Mouse (Mus musculus) heart, embryonic 11.5 days (tissue): ENCODE measurements at regions not wholly inside any gene's neighbourhood (a gene's known extent, or its start where the extent isn't known, plus 50 kb on each side); places are given as distances from the start of the nearest gene placed in this dataset.

Source experiments
- ATAC-seq: fragments of 200-750 bp; cut with Nextera tagmentation; replicated peaks from 2 replicates; pipeline ENCODE4 v1.8.0; 2017; ENCODE audit warnings: moderate library complexity; ENCODE audit not compliant: insufficient number of reproducible peaks, low FRiP score, low TSS enrichment
- H3K27ac ChIP-seq: fragments of 300-500 bp; sonication (generic); 2 replicates; pipeline ENCODE4 v1.5.1; 2014; ENCODE audit warnings: mild to moderate bottlenecking, low read depth, low read length
- H3K27me3 ChIP-seq: fragments of 300-500 bp; sonication (generic); 2 replicates; pipeline ENCODE4 v1.6.1; 2014; ENCODE audit warnings: mild to moderate bottlenecking, low read length, mixed read lengths; ENCODE audit not compliant: control insufficient read depth, insufficient read depth
- H3K36me3 ChIP-seq: fragments of 300-500 bp; sonication (generic); 2 replicates; pipeline ENCODE4 v1.6.1; 2014; ENCODE audit warnings: mild to moderate bottlenecking, low read length, moderate library complexity, mixed read lengths; ENCODE audit not compliant: control insufficient read depth, insufficient read depth
- H3K4me1 ChIP-seq: fragments of 300-500 bp; sonication (generic); 2 replicates; pipeline ENCODE4 v1.6.1; 2014; ENCODE audit warnings: low read length; ENCODE audit not compliant: control insufficient read depth, insufficient read depth
- H3K4me2 ChIP-seq: fragments of 300-500 bp; sonication (generic); 2 replicates; pipeline ENCODE4 v1.6.1; 2014; ENCODE audit warnings: mild to moderate bottlenecking, moderate library complexity
- H3K4me3 ChIP-seq: fragments of 300-500 bp; sonication (generic); 2 replicates; pipeline ENCODE4 v1.5.1; 2014; ENCODE audit warnings: low read depth, low read length
- H3K9ac ChIP-seq: fragments of 300-500 bp; sonication (generic); 2 replicates; pipeline ENCODE4 v1.6.1; 2014; ENCODE audit warnings: mild to moderate bottlenecking, low read depth, low read length, moderate library complexity
- H3K9me3 ChIP-seq: fragments of 300-500 bp; sonication (generic); replicated peaks from 2 replicates; pipeline ENCODE4 v1.6.1; 2016; ENCODE audit warnings: low read length; ENCODE audit not compliant: control insufficient read depth
- WGBS: fragments of 180-500 bp; shearing (Covaris S2); extraction: QIAGEN DNeasy Blood & Tissue Kit; methylation state at CpG from one replicate; pipeline ENCODE4 v1.1.7; 2014; ENCODE audit not compliant: insufficient replicate concordance; 5-methylcytosine and 5-hydroxymethylcytosine counted together

- no peak for ATAC-seq
- Histone ChIP-seq H3K9ac (no peak overlapping the region), H3K4me3 (no peak overlapping the region), H3K4me1 (no peaks in the 10 kb centered on the region), H3K9me3 (no peaks in the 10 kb centered on the region), H3K4me2 (no peak overlapping the region), H3K36me3 (no peaks in the 10 kb centered on the region), H3K27me3 (no peaks in the 10 kb centered on the region), H3K27ac (no peak overlapping the region)
- 64% methylated on average over 7 of the region's 7 CpGs for WGBS
Observed at GRCm38 (mm10) chr4:152724741-152725140, 247.1 kb upstream of the Kcnab2 start.

DNA sequence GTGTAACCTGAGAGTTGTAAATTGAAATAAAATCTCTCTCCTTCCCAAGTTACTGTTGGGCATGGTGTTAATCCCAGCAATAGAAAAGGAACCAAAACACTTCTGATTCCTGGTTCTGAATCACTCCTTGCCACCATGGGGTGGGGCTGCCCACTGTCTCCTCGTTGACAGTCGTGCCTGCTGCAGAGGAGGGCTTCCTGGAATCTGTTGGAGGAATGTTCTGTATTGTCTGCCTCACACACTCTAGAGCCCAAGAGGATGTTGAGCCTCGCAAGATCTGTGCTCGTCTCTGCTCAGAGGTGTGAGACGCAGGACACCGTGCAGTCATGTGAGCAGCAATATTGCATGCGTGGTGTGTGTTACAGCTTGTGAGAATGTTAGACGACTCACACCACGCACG, 246.4 kb upstream of the Kcnab2 start:
- Histone ChIP-seq H3K27me3 (no peaks in the 10 kb centered on the region), H3K4me2 (no peak overlapping the region), H3K4me3 (no peak overlapping the region), H3K9me3 (no peaks in the 10 kb centered on the region), H3K36me3 (no peaks in the 10 kb centered on the region), H3K9ac (no peak overlapping the region), H3K4me1 (no peaks in the 10 kb centered on the region), H3K27ac (no peak overlapping the region)
- 65% methylated on average over 10 of the region's 10 CpGs for WGBS
- ATAC-seq = no peak

GRCm38 (mm10) chr4:152720528-152720927, 242.9 kb upstream of the Kcnab2 start:
- no peak overlapping the region for H3K27ac ChIP-seq
- H3K36me3 ChIP-seq = no peaks in the 10 kb centered on the region
- no peaks in the 10 kb centered on the region for H3K4me1 ChIP-seq
- H3K27me3 ChIP-seq = no peaks in the 10 kb centered on the region
- no peaks in the 10 kb centered on the region for H3K9me3 ChIP-seq
- H3K9ac ChIP-seq = no peak overlapping the region
- 72% methylated on average over 8 of the region's 8 CpGs for WGBS
- ATAC-seq = no peak
- no peak overlapping the region for H3K4me3 ChIP-seq
- no peak overlapping the region for H3K4me2 ChIP-seq

- no peaks in the 10 kb centered on the region for H3K36me3 ChIP-seq
- WGBS = 82% methylated on average over 15 of the region's 15 CpGs
- ATAC-seq = no peak
- no peaks in the 10 kb centered on the region for H3K9me3 ChIP-seq
- no peaks in the 10 kb centered on the region for H3K27me3 ChIP-seq
- H3K4me2 ChIP-seq = no peak overlapping the region
- no peak overlapping the region for H3K27ac ChIP-seq
- no peaks in the 10 kb centered on the region for H3K4me1 ChIP-seq
- H3K9ac ChIP-seq = no peak overlapping the region
- H3K4me3 ChIP-seq = no peak overlapping the region
Observed at GRCm38 (mm10) chr4:152719416-152720127, 241.9 kb upstream of the Kcnab2 start.

DNA sequence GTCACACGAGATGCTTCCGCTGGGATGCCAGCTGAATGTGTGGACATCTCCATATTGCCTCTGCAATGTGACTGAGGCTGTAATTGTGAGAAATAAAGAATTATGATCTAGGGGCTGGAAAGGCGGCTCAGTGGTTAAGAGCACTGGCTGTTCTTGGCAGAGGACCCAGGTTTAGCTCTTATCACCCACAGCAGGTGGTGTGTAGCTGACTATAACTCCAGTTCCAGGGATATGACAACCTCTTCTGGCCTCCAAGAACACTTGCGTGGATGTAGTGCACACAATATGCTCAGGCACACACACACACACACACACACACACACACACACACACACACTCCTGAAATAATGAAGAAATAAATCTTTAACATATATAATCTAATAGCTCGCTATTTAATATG, 232.7 kb upstream of the Kcnab2 start:
- no peaks in the 10 kb centered on the region for H3K27me3 ChIP-seq
- 85% methylated on average over 5 of the region's 5 CpGs for WGBS
- H3K4me1 ChIP-seq = no peaks in the 10 kb centered on the region
- no peak overlapping the region for H3K4me3 ChIP-seq
- no peak overlapping the region for H3K9ac ChIP-seq
- H3K9me3 ChIP-seq = no peaks in the 10 kb centered on the region
- H3K4me2 ChIP-seq = no peak overlapping the region
- no peaks in the 10 kb centered on the region for H3K36me3 ChIP-seq
- H3K27ac ChIP-seq = no peak overlapping the region
- ATAC-seq = no peak

DNA sequence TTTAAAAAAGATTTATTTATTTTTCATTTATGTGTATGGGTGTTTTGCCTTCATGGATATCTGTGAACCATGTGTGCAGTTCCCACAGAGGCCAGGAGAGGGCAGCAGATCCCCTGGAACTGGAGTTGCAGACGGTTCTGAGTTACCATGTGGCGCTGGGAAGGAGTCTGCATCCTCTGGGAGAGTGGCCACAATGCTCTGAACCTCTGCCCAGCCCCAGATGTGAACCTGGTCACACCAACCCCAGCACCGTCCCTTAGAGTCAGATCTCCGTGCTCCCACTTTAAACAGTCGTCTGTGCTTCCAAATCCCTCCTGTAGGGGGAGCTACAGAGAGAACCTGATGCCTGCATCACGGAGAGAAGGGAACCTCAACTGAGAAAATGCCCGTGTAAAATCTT, 222.5 kb upstream of the Kcnab2 start:
- H3K36me3 ChIP-seq = no peaks in the 10 kb centered on the region
- H3K9ac ChIP-seq = no peak overlapping the region
- no peak overlapping the region for H3K4me2 ChIP-seq
- H3K27ac ChIP-seq = no peak overlapping the region
- no peak for ATAC-seq
- no peaks in the 10 kb centered on the region for H3K9me3 ChIP-seq
- H3K4me3 ChIP-seq = no peak overlapping the region
- WGBS = 73% methylated on average over 7 of the region's 7 CpGs
- H3K4me1 ChIP-seq = no peaks in the 10 kb centered on the region
- H3K27me3 ChIP-seq = peaks cover 3% of the 10 kb centered on the region; the same call in 1 of the 2 replicates

DNA sequence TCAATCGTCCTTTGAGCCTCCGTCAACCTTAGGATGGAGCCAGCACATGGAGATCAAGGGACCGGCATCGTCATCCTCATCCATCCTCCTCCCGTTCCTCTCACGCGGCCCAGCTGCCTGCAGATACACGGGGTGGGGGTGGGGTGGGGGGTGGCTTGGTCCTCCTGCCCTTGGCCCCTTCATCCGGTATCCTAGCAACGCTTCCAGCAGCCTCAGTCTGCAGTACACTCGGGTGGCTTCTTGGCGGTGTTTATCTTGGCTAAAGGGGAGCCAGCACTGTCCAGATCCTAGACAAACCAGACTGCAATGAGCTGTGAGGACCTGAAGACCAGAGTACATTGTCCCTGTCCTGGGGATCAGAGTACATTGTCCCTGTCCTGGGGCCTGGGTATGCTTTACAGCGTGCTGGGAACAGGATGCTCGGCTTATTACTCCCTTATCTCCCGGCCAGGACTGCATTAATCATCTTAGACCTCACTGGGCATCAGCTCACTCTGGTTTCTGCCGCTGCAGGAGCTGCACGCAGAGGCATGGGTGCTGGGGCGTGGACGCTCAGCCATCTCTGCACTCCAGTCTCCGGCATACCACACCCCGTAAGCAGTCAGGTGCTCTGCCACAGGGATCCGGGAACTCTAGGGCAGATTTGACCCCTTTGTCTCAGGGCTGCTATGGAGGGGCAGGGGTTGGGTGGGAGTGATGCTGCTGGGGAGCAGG, 219.7 kb upstream of the Kcnab2 start:
- Histone ChIP-seq H3K36me3 (no peaks in the 10 kb centered on the region), H3K4me2 (no peak overlapping the region), H3K4me3 (no peak overlapping the region), H3K27me3 (no peaks in the 10 kb centered on the region), H3K9ac (no peak overlapping the region), H3K27ac (no peak overlapping the region), H3K4me1 (no peaks in the 10 kb centered on the region), H3K9me3 (no peaks in the 10 kb centered on the region)
- no peak for ATAC-seq
- WGBS = 54% methylated on average over 22 of the region's 22 CpGs

DNA sequence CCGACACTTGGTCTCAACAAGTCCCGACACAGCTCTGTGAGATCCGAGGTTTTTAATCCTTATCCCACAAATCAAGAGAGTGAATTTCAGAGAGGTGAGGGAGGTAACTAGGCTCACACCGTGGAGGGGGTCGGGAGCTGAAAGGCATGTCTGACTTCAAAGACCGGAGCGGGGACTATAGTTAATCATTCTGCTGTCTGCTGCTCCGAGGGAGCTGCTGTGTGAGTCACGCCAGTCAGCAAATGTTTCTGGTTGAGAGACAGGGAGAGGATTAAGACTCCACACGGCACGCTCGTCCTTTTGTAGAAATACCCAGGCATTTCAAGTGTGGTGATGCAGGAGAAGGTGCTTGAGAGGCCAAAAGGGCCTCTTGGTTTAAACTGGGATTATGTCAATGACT, 214.1 kb upstream of the Kcnab2 start:
- no peaks in the 10 kb centered on the region for H3K36me3 ChIP-seq
- H3K27me3 ChIP-seq = no peaks in the 10 kb centered on the region
- no peaks in the 10 kb centered on the region for H3K4me1 ChIP-seq
- H3K27ac ChIP-seq = no peak overlapping the region
- 50% methylated on average over 12 of the region's 12 CpGs for WGBS
- ATAC-seq = no peak
- no peak overlapping the region for H3K9ac ChIP-seq
- no peak overlapping the region for H3K4me2 ChIP-seq
- 0 out of 2 replicates have a peak, but pooled peaks cover 2% of the 10 kb centered on the region for H3K9me3 ChIP-seq
- no peak overlapping the region for H3K4me3 ChIP-seq

DNA sequence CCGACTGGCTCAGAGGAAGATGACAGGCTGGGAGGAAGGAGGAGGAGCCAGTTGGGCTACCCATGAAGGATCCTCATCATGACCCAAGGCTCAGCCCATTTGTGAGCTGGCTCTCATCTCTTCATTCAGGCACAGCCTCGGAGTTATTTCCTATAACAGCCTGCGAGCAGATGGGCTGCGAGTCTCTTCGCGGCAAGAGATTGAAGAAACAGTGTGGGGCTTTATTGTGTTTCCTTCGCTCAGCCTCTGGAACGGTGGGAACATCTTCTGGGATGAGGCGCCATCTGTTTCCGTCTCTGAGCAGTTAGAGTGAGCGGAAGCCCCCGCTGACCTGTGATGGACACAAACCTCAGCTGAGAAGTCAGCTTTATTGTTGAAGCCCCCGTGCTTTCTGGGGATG, 213.6 kb upstream of the Kcnab2 start:
- Histone ChIP-seq H3K9ac (no peak overlapping the region), H3K27me3 (no peaks in the 10 kb centered on the region), H3K9me3 (0 out of 2 replicates have a peak, but pooled peaks cover 2% of the 10 kb centered on the region), H3K4me1 (no peaks in the 10 kb centered on the region), H3K4me3 (no peak overlapping the region), H3K4me2 (no peak overlapping the region), H3K27ac (no peak overlapping the region), H3K36me3 (no peaks in the 10 kb centered on the region)
- 74% methylated on average over 13 of the region's 13 CpGs for WGBS
- no peak for ATAC-seq
